Mouse (Mus musculus): ENCODE data around the gene Rab21. TPM values are rescaled to one million over a fixed set of nuclear protein-coding genes. Genes with fewer than 3 reads are reported as not detected.
A peak's percentile ranks its signal among the peaks of the same experiment; 100 is the strongest.
"Not testable (repeated sequence)": the region's sequence is repeated elsewhere in the genome, so short reads cannot be mapped to it uniquely, and the experiment has no call there.

Gene Rab21
- total RNA-seq, 2 experiments from 2014 or later = 47.1 to 66.2 TPM

DNA sequence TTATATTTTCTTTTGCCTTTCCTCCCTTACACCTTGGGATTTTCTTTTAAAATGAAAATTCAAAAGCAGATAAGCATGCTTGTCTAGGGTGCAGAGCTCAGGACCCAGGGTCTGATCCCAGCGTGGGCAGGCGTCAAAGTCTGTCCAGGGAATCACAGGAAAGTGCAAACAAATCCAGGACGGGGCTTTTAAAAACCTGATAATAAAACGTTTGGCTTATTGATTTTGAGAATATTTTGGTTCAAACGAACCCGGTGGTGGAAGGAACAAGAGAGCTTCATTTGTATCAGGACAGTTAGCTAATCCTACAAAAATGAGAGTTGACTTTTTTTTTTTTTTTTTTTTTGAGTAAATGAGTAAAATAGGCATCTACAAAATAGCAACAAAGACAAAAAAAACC lies 32.7 kb upstream of the Rab21 start:
- Histone ChIP-seq H3K4me3 (no peak overlapping the region), H3K27ac (no peak overlapping the region)
- no peak for TF ChIP-seq CTCF (IDR thresholded peaks at IDR 0.05)
- no peak for DNase-seq
- intact Hi-C loops (cut with DNase I) = no loop called here

DNA sequence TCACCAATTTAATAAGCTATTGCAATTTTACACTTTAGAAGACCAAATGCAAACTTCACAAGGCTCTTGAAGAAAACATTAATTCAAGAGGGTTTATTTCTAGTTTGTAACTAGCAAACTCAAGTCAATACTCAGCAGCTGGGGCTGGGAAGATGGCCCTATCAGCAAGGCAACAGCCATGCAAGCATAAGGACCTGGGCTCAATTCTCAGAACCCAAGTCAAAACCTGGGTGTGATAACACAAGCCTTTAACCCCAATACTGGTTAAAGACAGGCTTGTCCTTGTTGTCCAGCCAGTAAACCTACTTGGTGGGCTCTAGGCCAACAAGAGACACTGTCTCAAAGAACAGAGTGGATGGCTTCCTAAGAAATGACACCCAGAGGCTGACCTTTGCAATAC lies 31.1 kb upstream of the Rab21 start:
- DNase-seq = no peak
- Histone ChIP-seq H3K4me3 (no peak overlapping the region), H3K27ac (no peak overlapping the region)
- TF ChIP-seq CTCF (IDR thresholded peaks at IDR 0.05) = no peak
- intact Hi-C loops (cut with DNase I) = no loop called here

- DNase-seq = no peak
- Histone ChIP-seq H3K4me3 (no peak overlapping the region), H3K27ac (no peak overlapping the region)
- no peak for TF ChIP-seq CTCF (IDR thresholded peaks at IDR 0.05)
- intact Hi-C loops (cut with DNase I) = no loop called here
Observed at GRCm38 (mm10) chr10:115342771-115343425, 27.5 kb upstream of the Rab21 start.

- no peak for TF ChIP-seq CTCF (IDR thresholded peaks at IDR 0.05)
- intact Hi-C loops (cut with DNase I) = no loop called here
- DNase-seq = no peak
- Histone ChIP-seq H3K4me3 (no peak overlapping the region), H3K27ac (no peak overlapping the region)
Observed at GRCm38 (mm10) chr10:115339820-115340328, 24.5 kb upstream of the Rab21 start.

GRCm38 (mm10) chr10:115336901-115337300 lies 21.5 kb upstream of the Rab21 start:
- DNase-seq = no peak
- Histone ChIP-seq H3K4me3 (no peak overlapping the region), H3K27ac (no peak overlapping the region)
- TF ChIP-seq CTCF (IDR thresholded peaks at IDR 0.05) = no peak
- intact Hi-C loops (cut with DNase I) = no loop called here

- DNase-seq = no peak
- H3K27ac ChIP-seq = peak overlapping the region; percentile 86
- H3K4me3 ChIP-seq = peak overlapping the region; percentile 2; the same call in 1 of the 2 replicates
- intact Hi-C loops (cut with DNase I) = no loop called here
- no peak for TF ChIP-seq CTCF (IDR thresholded peaks at IDR 0.05)
Observed at GRCm38 (mm10) chr10:115333528-115333927, 18.1 kb upstream of the Rab21 start.

- TF ChIP-seq CTCF (IDR thresholded peaks at IDR 0.05) = no peak
- DNase-seq = no peak
- peak overlapping the region; percentile 2; the same call in 1 of the 2 replicates for H3K4me3 ChIP-seq
- intact Hi-C loops (cut with DNase I) = no loop called here
- peak overlapping the region; percentile 86 for H3K27ac ChIP-seq
Observed at GRCm38 (mm10) chr10:115332997-115333396, 17.6 kb upstream of the Rab21 start.

DNA sequence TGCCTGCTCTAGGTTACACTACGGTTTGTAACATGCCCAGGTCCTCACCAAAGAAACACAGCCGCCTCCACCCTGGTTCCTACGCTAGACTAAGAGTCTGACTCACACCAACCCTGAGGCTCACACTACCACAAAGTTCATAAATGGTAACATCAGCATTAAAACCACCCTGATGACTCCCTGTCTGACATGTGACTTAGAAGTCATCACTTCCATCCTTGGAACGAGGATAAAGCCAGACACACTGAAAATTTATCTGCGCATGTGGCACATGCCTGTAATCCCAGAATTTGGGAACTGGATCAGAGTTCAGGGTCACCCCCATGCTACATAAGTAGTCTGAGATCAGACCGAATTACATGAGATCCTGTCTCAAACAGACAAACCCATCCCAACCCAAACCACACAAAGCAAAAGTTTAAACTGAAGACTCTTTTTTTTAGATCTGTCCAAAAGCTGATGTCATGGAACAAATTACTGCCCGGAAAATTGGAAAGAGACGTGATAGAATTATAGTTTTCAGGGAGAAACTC lies 17.1 kb upstream of the Rab21 start:
- Histone ChIP-seq H3K4me3 (no peak overlapping the region), H3K27ac (peak overlapping the region; percentile 86)
- intact Hi-C loops (cut with DNase I) = no loop called here
- no peak for TF ChIP-seq CTCF (IDR thresholded peaks at IDR 0.05)
- DNase-seq = no peak

DNA sequence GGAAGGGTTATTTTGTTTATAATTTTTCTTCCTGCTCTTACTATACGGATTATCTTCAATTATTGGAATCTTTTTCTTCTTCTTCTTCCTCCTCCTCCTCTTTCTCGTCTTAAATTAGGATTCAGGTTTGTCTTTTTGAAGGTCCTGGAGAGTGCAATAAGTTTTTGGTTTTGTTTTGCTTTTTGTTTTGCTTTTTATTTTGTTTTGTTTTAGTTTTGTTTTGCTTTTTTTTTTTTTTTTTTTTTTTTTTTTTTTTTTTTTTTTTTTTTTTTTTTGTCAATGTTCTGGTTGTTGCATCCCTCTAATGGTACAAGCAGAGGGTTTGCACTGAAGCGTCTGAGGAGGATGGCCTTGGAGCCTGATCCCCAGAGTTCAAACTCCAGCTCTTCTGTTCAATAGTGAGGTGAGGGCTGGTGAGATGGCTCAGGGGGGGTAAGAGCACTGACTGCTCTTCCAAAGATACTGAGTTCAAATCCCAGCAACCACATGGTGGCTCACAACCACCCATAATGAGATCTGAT lies 13.7 kb upstream of the Rab21 start:
- no peak for DNase-seq
- peak overlapping the region; percentile 64 for H3K27ac ChIP-seq
- H3K4me3 ChIP-seq = no peak overlapping the region
- intact Hi-C loops (cut with DNase I) = no loop called here
- no peak for TF ChIP-seq CTCF (IDR thresholded peaks at IDR 0.05)

DNA sequence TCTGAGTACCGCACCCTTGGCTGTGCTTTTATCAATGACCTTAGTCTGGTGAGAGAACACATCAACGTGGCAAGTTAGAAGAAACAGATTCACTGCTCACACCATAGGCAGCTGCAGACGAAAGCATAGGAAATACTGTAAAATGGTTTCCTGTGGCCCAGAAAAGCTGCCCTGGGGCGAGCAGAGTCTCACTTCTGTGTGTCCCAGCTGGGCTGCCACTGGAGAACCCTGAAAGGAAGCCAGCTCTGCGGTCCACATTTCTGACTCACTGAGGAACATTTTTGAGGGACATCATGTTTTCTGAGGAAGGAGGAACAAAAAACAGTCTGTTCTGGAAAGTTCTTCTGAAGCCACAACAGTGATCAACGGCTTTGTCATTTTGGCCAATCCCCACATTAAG lies 13.1 kb upstream of the Rab21 start:
- Histone ChIP-seq H3K27ac (peak overlapping the region; percentile 64), H3K4me3 (no peak overlapping the region)
- intact Hi-C loops (cut with DNase I) = no loop called here
- no peak for TF ChIP-seq CTCF (IDR thresholded peaks at IDR 0.05)
- peak; percentile 76 for DNase-seq

DNA sequence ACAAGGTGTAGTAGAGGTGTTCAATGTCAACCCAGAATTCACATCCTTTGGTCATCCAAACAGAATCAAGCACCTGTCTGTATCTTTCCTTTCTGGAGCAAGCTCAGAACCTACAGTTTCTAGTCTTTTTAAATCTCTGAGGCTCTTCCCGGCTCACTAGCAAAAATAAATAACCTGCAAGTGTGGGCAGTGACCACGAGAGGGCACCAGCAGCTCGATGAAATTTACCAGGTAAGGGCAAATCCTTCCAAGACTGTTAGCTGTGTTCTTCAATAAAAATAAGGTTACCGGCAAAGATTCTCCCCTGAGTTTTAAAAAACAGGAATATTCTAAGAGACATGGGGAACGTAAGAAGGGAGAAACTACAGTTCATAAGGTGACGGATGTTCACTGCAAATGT lies 7.9 kb upstream of the Rab21 start:
- H3K27ac ChIP-seq = peak overlapping the region; percentile 46; the same call in 1 of the 2 replicates
- H3K4me3 ChIP-seq = 0 out of 2 replicates have a peak overlapping the region, but pooled peaks have one; percentile 16
- peak; percentile 77 for DNase-seq
- TF ChIP-seq CTCF (IDR thresholded peaks at IDR 0.05) = peak; percentile 85
- intact Hi-C loops (cut with DNase I) = loop anchor here (2.0 kb wide), 2 partner anchors 62 to 294 kb away; partner anchors contain the start of genes Thap2 and Zfc3h1

DNA sequence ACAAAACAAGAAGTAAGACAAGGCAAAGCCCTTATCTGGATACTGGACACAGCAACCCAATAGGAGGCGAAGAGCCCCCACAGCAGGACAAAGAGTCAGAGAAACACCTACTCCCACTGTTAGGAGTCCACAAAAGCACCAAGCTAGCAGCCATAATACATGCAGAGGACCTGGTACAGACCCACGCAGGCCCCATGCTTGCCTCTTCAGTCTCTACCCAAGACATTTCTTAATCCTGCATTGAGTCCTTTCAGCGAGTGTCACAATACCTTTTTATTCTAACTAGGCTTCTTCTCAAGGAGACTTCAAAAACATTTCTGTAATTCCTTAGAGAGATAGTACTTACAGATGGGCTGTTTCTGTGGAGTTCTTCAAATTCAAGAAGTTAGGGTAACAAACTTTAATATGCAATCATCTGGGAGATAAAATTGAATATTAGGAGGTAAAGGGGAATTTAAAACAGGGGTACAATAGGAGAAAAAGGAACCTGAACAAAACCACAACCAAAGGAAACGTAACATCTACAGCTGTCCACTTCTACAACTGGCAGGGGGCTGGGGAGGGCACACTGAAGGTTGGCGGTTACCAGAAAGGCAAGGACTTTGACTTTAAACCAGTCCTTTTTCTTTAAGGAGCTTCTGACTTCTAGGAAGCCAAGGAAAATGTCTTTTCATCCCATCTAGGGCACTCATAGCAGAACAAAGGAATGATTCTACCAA lies 6.1 kb upstream of the Rab21 start:
- no peak for DNase-seq
- intact Hi-C loops (cut with DNase I) = loop anchor here (2.0 kb wide), 2 partner anchors 63 to 295 kb away; partner anchors contain the start of genes Thap2 and Zfc3h1
- H3K4me3 ChIP-seq = no peak overlapping the region
- no peak for TF ChIP-seq CTCF (IDR thresholded peaks at IDR 0.05)
- no peak overlapping the region for H3K27ac ChIP-seq

- H3K4me3 ChIP-seq, DNase-seq, H3K27ac ChIP-seq: not testable (repeated sequence)
- intact Hi-C loops (cut with DNase I) = loop anchor here (5.0 to 10.0 kb wide), 2 partner anchors 44 to 876 kb away; partner anchors contain the start of gene Tmem19
Observed at GRCm38 (mm10) chr10:115318388-115318787, 3.0 kb upstream of the Rab21 start.
